Mouse (Mus musculus) embryo, embryonic 9.5 days (tissue): ENCODE measurements around the gene Prss12.

Source experiments
- DNase-seq: peaks from one replicate; pipeline ENCODE4 v3.0.0-alpha.2; 2017; ENCODE audit errors: extremely low spot score

The Prss12 gene

GRCm38 (mm10) chr3:123527806-123528507, 81.2 kb downstream of the Prss12 start:
- DNase-seq = no peak

DNA sequence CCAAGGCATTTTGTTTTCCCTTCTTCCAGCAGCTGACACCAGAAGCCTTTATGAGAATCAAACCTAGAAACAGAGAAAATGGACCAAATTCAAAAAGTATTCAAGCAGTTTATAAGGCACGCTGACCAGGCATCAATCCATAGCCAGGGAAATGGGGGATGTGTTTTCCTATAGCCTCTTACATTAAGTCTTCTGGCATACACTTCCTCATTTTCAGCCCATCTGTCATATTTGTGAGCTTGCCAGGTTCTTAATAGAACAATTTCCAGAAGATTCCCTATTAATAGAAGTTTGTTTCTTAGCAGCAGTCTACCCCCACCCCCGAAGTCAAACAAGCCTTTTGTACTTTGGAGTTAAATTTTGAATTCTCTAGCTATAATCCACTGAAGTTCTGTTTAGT, 84.4 kb downstream of the Prss12 start:
- DNase-seq = no peak

DNA sequence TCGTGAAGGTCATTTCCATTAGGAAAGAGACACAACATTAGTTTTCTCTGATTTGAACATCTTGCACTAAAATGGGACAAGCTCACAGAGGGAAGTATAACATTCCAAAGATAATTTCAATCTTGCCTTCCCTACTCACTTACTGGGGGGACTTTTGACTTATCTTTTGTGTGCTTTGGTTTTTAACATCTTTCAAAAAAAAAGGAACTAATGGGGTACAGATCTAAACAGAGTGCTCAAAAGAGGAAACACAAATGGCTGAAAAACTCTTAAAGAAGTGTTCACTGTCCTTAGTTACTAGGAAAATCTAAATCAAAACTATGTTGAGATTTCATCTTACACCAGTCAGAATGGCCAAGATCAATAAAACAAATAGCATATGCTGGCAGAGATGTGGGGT, 90.6 kb downstream of the Prss12 start:
- DNase-seq = no peak

GRCm38 (mm10) chr3:123543585-123544304, 97.0 kb downstream of the Prss12 start:
- no peak for DNase-seq

GRCm38 (mm10) chr3:123550487-123550886, 103.8 kb downstream of the Prss12 start:
- DNase-seq = no peak

- no peak for DNase-seq
Observed at GRCm38 (mm10) chr3:123553872-123554271, 107.2 kb downstream of the Prss12 start.

GRCm38 (mm10) chr3:123555254-123555865, 108.6 kb downstream of the Prss12 start:
- DNase-seq = no peak
